Mouse (Mus musculus) embryonic facial prominence, embryonic 11.5 days (tissue): Measurements from ENCODE around the gene Kpna2. TPM values are rescaled to one million over a fixed set of nuclear protein-coding genes. Genes with fewer than 3 reads are reported as not detected.

Experiments
- ATAC-seq: fragments of 200-750 bp; cut with Nextera tagmentation; replicated peaks from 2 replicates; pipeline ENCODE4 v1.8.0; 2017; ENCODE audit warnings: low read depth; ENCODE audit not compliant: insufficient number of reproducible peaks, low FRiP score, low TSS enrichment
- DNase-seq: peaks from one replicate; pipeline ENCODE4 v3.0.0-alpha.2; 2015; ENCODE audit warnings: low spot score
- H3K27ac ChIP-seq: fragments of 300-500 bp; sonication (generic); replicated peaks from 2 replicates; pipeline ENCODE4 v1.5.1; 2014; ENCODE audit warnings: mild to moderate bottlenecking, low read depth, low read length, control low read depth
- H3K27me3 ChIP-seq: fragments of 300-500 bp; sonication (generic); 2 replicates; pipeline ENCODE4 v1.6.1; 2014; ENCODE audit warnings: mild to moderate bottlenecking, low read length, moderate library complexity, mixed read lengths; ENCODE audit not compliant: control insufficient read depth, insufficient read depth
- H3K36me3 ChIP-seq: fragments of 300-500 bp; sonication (generic); replicated peaks from 2 replicates; pipeline ENCODE4 v1.6.1; 2014; ENCODE audit warnings: low read depth, mild to moderate bottlenecking, low read length, moderate library complexity, mixed read lengths; ENCODE audit not compliant: control insufficient read depth, insufficient read depth
- H3K4me1 ChIP-seq: fragments of 300-500 bp; sonication (generic); 2 replicates; pipeline ENCODE4 v1.6.1; 2014; ENCODE audit warnings: low read length, mixed read lengths; ENCODE audit not compliant: control insufficient read depth, insufficient read depth
- H3K4me2 ChIP-seq: fragments of 300-500 bp; sonication (generic); 2 replicates; pipeline ENCODE4 v1.6.1; 2014; ENCODE audit warnings: low read depth, mild to moderate bottlenecking, control low read depth, low read length, moderate library complexity
- H3K4me3 ChIP-seq: fragments of 300-500 bp; sonication (generic); 2 replicates; pipeline ENCODE4 v1.5.1; 2014; ENCODE audit warnings: low read depth, low read length, control low read depth
- H3K9ac ChIP-seq: fragments of 300-500 bp; sonication (generic); replicated peaks from 2 replicates; pipeline ENCODE4 v1.6.1; 2014; ENCODE audit warnings: mild to moderate bottlenecking, control low read depth, low read length
- H3K9me3 ChIP-seq: fragments of 300-500 bp; sonication (generic); replicated peaks from 2 replicates; pipeline ENCODE4 v1.6.1; 2016; ENCODE audit warnings: mild to moderate bottlenecking, low read length, inconsistent platforms, mixed read lengths; ENCODE audit not compliant: control insufficient read depth
- WGBS: fragments of 180-500 bp; shearing (Covaris S2); extraction: QIAGEN DNeasy Blood & Tissue Kit; methylation state at CpG from one replicate; pipeline ENCODE4 v1.1.7; 2014; 5-methylcytosine and 5-hydroxymethylcytosine counted together
- polyA plus RNA-seq: library from polyadenylated mRNA; unstranded; fragments of >200 nt; fragmentation: Nextera tagmentation; extraction: Ambion mirVana; gene quantifications from 2 replicates; pipeline ENCODE4 v1.2.1, GENCODE M21; 2014

The Kpna2 gene
- polyA plus RNA-seq, result 673 and 680 TPM in 2 replicates

- peak; percentile 95 for DNase-seq
- peak within 1 kb of the TSS; percentile 45 for H3K4me2 ChIP-seq
- peak; percentile 92 for ATAC-seq
- peak within 1 kb of the TSS; percentile 91 for H3K9ac ChIP-seq
- H3K4me3 ChIP-seq, result peak within 1 kb of the TSS; percentile 76
- under 1% methylated on average over 61 of the region's 62 CpGs for WGBS
- H3K4me1 ChIP-seq, result no peaks in the 10 kb centered on the region; the same call in 1 of the 2 replicates
- H3K9me3 ChIP-seq, result no peaks in the 10 kb centered on the region
- H3K27me3 ChIP-seq, result no peaks in the 10 kb centered on the region
- peak within 1 kb of the TSS; percentile 89 for H3K27ac ChIP-seq
- H3K36me3 ChIP-seq, result peaks cover 2% of the 10 kb centered on the region
Observed at GRCm38 (mm10) chr11:106999151-106999948, at the start of gene Kpna2. TSS of gene Kpna2 (minus strand) at chr11:106999541.

- no peak for DNase-seq
- H3K9ac ChIP-seq, result no peak overlapping the region
- no peaks in the 10 kb centered on the region for H3K27me3 ChIP-seq
- H3K4me1 ChIP-seq, result no peaks in the 10 kb centered on the region
- no peak for ATAC-seq
- no peak overlapping the region for H3K27ac ChIP-seq
- WGBS, result 90% methylated on average over 15 of the region's 15 CpGs
- H3K9me3 ChIP-seq, result no peaks in the 10 kb centered on the region
- peaks cover 6% of the 10 kb centered on the region for H3K36me3 ChIP-seq
- H3K4me3 ChIP-seq, result no peak overlapping the region
- H3K4me2 ChIP-seq, result no peak overlapping the region
Observed at GRCm38 (mm10) chr11:107046766-107047620, 47.7 kb upstream of the Kpna2 start.

- H3K9ac ChIP-seq, result no peak overlapping the region
- no peak overlapping the region for H3K27ac ChIP-seq
- no peak overlapping the region for H3K4me2 ChIP-seq
- WGBS, result 92% methylated on average over 4 of the region's 4 CpGs
- DNase-seq (no peak), ATAC-seq (no peak)
- no peaks in the 10 kb centered on the region for H3K9me3 ChIP-seq
- no peaks in the 10 kb centered on the region for H3K27me3 ChIP-seq
- no peaks in the 10 kb centered on the region for H3K4me1 ChIP-seq
- H3K36me3 ChIP-seq, result peaks cover 9% of the 10 kb centered on the region
- no peak overlapping the region for H3K4me3 ChIP-seq
Observed at GRCm38 (mm10) chr11:107045546-107045945, 46.2 kb upstream of the Kpna2 start.

DNA sequence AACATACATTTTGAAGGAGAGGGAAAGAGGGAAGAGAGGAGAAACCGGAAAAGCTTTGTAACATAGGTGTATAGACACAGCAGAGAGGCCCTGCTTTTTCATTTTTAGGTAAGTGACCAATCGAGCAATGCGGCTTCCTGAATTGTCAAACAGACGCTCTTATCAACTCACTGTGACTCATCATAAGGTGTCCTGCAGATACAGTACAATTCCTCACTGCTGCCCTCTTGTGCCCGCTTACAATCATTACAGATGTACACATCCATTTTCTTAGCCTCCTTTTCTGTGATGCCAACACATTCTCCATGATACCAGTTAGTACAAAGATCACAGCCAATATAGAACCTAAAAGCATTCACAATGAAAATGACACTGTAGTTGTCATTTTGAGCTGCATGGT is 45.0 kb upstream of the Kpna2 start:
- no peaks in the 10 kb centered on the region for H3K4me1 ChIP-seq
- H3K27me3 ChIP-seq, result no peaks in the 10 kb centered on the region
- H3K9me3 ChIP-seq, result no peaks in the 10 kb centered on the region
- H3K36me3 ChIP-seq, result peaks cover 11% of the 10 kb centered on the region
- H3K4me3 ChIP-seq, result no peak overlapping the region
- no peak overlapping the region for H3K4me2 ChIP-seq
- no peak overlapping the region for H3K9ac ChIP-seq
- H3K27ac ChIP-seq, result no peak overlapping the region
- DNase-seq, result peak; percentile 76
- 59% methylated on average over 5 of the region's 5 CpGs for WGBS
- no peak for ATAC-seq

- DNase-seq (no peak), ATAC-seq (no peak)
- H3K9me3 ChIP-seq, result no peaks in the 10 kb centered on the region
- H3K4me2 ChIP-seq, result no peak overlapping the region
- H3K27me3 ChIP-seq, result no peaks in the 10 kb centered on the region
- H3K27ac ChIP-seq, result no peak overlapping the region
- WGBS, result 95% methylated on average over 11 of the region's 11 CpGs
- H3K4me1 ChIP-seq, result no peaks in the 10 kb centered on the region
- H3K36me3 ChIP-seq, result peaks cover 12% of the 10 kb centered on the region
- no peak overlapping the region for H3K4me3 ChIP-seq
- H3K9ac ChIP-seq, result no peak overlapping the region
Observed at GRCm38 (mm10) chr11:107043361-107043760, 44.0 kb upstream of the Kpna2 start.

- no peak overlapping the region for H3K4me3 ChIP-seq
- no peak overlapping the region for H3K4me2 ChIP-seq
- H3K36me3 ChIP-seq, result peaks cover 12% of the 10 kb centered on the region
- H3K9ac ChIP-seq, result no peak overlapping the region
- 93% methylated on average over 3 of the region's 3 CpGs for WGBS
- no peaks in the 10 kb centered on the region for H3K9me3 ChIP-seq
- H3K4me1 ChIP-seq, result no peaks in the 10 kb centered on the region
- no peaks in the 10 kb centered on the region for H3K27me3 ChIP-seq
- H3K27ac ChIP-seq, result no peak overlapping the region
- DNase-seq (no peak), ATAC-seq (0 out of 2 replicates have a peak, but pooled peaks have one; percentile 55)
Observed at GRCm38 (mm10) chr11:107041396-107041795, 42.1 kb upstream of the Kpna2 start.

- ATAC-seq, result no peak
- WGBS, result 92% methylated on average over 5 of the region's 5 CpGs
- Histone ChIP-seq H3K4me2 (no peak overlapping the region), H3K36me3 (peaks cover 10% of the 10 kb centered on the region), H3K4me3 (no peak overlapping the region), H3K4me1 (no peaks in the 10 kb centered on the region), H3K27ac (no peak overlapping the region), H3K9ac (no peak overlapping the region), H3K27me3 (no peaks in the 10 kb centered on the region), H3K9me3 (no peaks in the 10 kb centered on the region)
- DNase-seq, result no peak
Observed at GRCm38 (mm10) chr11:107039417-107039816, 40.1 kb upstream of the Kpna2 start.
